8 mouse cellular contexts compared by ENCODE assay signal in genomic region chr11:3914109-3914840, GRCm38 (mm10). TPM values are rescaled to one million over a fixed set of nuclear protein-coding genes. Genes with fewer than 3 reads are reported as not detected.
DNase-seq lines count a peak whose midpoint lies in the region; ATAC-seq lines count a peak whose summit lies in the region.

Gene Slc35e4 (minus strand): TSS chr11:3914664.

- H3K4me1 ChIP-seq in megakaryocyte, embryonic 14.5 days, result peaks cover 59% of the 10 kb centered on the region

- peak; percentile 91 for DNase-seq in ZHBTc4 (ENCODE audit: low read depth, low spot score)
- peak; percentile 58 to 63 for DNase-seq in gastrocnemius, adult 8-10 months (ENCODE audit: low spot score in 2 of 2)
- DNase-seq in hindlimb bud, embryonic 11.5 days (ENCODE audit: extremely low spot score, low read depth, low spot score), result peak; percentile 49
- peak in 1 of 2 experiments; percentile 88 for DNase-seq in left cerebral cortex, adult 8-10 months (ENCODE audit: low spot score in 2 of 2)
- DNase-seq in right cerebral cortex, adult 2 months (ENCODE audit: low spot score in 2 of 2), result peak; percentile 86 to 88
- peak; percentile 88 for DNase-seq in urinary bladder, postnatal 14 days (ENCODE audit: low spot score)

- peaks cover 19% of the 10 kb centered on the region for H3K27me3 ChIP-seq in megakaryocyte, embryonic 14.5 days (replicated peaks)

- H3K4me3 ChIP-seq in megakaryocyte, embryonic 14.5 days (replicated peaks), result peak within 1 kb of the TSS; percentile 94

- peak; percentile 71 for ATAC-seq in common myeloid progenitor, adult 5-6 weeks (replicated peaks; ENCODE audit: low read depth, poor library complexity, severe bottlenecking)

- H3K9me3 ChIP-seq in megakaryocyte, embryonic 14.5 days, result no peaks in the 10 kb centered on the region

- peaks cover 8% of the 10 kb centered on the region for H3K36me3 ChIP-seq in megakaryocyte, embryonic 14.5 days (replicated peaks; ENCODE audit: low read length)

RNA-seq across cellular contexts. Expression of gene Slc35e4, which starts in this region (rescaled TPM):
- 1.3 and 2.6 TPM in 2 replicates for total RNA-seq in common myeloid progenitor, adult 5-6 weeks (2017)
- 10 to 100 TPM; 19.5 to 24.6 (median 21.4) TPM for total RNA-seq in gastrocnemius, adult 8-10 months (2022)
- 10 to 100 TPM; 17.3 to 20.6 (median 19.9) TPM for total RNA-seq in left cerebral cortex, adult 8-10 months (2022)
- 11.8 and 25.3 TPM in 2 replicates for polyA plus RNA-seq in megakaryocyte, embryonic 14.5 days (2012; ENCODE audit: insufficient read depth, low replicate concordance)
